Mouse (Mus musculus): ENCODE data around the gene Hsd11b1. TPM values are rescaled to one million over a fixed set of nuclear protein-coding genes. Genes with fewer than 3 reads are reported as not detected.

Gene Hsd11b1
- polyA plus RNA-seq, 1 experiment from 2014 or later: 1.3 TPM

DNA sequence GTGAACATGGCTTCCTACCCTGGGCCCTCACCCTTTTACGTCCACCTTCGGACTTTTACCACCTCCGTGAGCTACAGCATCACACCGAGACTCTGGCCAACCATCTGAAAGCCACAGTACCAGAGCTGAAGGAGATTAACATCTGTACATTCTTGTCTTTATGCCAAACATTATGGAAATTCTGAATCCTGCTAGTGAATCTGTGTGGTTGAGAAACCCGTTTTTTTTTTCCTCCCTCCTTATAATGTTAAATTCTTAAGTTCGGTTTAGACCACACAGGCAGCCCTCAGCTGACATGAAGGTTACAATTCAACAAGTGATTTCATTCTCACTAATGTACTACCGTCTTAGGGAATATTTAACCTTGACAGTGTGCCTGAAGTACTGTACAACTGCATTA, 28.9 kb downstream of the Hsd11b1 start:
- H3K9me3 ChIP-seq: no peaks in the 10 kb centered on the region
- no peak overlapping the region for H3K4me2 ChIP-seq (replicated peaks)
- no peaks in the 10 kb centered on the region for H3K36me3 ChIP-seq
- H3K4me1 ChIP-seq: 0 out of 2 replicates have a peak, but pooled peaks cover 5% of the 10 kb centered on the region
- WGBS: 64% methylated on average over 7 of the region's 7 CpGs
- H3K9ac ChIP-seq: no peak overlapping the region
- no peaks in the 10 kb centered on the region for H3K27me3 ChIP-seq
- no peak overlapping the region for H3K4me3 ChIP-seq
- peak; percentile 57; the same call in 1 of the 2 replicates for ATAC-seq (ENCODE audit: low FRiP score, low read depth)
- H3K27ac ChIP-seq: no peak overlapping the region

DNA sequence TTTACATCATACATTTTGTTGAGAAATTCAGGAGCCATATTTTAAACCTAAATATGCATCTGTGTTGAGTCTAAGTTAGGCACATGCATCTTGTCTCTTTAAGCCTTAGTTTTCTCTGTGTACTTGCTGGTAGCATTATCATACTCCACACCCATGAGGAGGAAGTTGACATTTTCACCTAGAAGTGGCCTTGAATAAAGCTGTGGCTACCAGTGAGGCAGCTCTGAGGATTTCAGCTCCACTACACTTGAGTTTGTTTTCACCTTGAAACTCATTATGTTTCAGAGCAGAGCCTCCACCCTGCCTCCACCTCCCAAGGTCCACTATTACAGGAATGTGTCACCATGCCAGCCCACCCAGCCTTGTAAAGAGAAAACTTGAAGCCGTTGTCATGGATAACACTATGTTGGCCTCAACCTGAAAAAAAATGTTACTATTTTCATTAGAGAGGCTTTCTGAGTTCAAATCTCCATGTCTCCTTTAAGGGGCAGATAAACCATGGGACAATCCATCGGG, 29.7 kb downstream of the Hsd11b1 start:
- Histone ChIP-seq H3K9me3 (no peaks in the 10 kb centered on the region), H3K27me3 (no peaks in the 10 kb centered on the region), H3K4me2 (replicated peaks) (no peak overlapping the region), H3K9ac (no peak overlapping the region), H3K4me1 (0 out of 2 replicates have a peak, but pooled peaks cover 5% of the 10 kb centered on the region), H3K27ac (no peak overlapping the region), H3K4me3 (no peak overlapping the region), H3K36me3 (no peaks in the 10 kb centered on the region)
- no peak for ATAC-seq (ENCODE audit: low FRiP score, low read depth)
- 87% methylated on average over 2 of the region's 2 CpGs for WGBS

DNA sequence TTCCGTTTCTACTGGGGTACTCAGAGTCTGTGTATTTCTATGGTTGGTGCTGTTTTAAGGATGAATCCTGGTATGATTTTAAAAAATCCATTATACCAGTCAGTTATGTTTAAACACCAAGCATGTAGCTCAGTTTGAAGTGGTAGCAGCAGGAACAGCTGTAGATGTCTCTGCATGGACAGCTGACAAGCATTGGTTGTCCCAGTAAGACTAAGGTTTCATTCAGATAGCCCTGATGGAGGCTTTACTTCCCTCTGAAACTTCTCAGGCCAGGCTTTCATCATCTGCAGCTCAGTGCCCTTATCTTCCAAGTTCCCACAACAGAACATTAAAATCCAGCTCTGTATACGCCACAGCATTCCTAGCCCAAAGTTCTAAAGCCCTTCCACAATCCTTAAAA, 31.1 kb downstream of the Hsd11b1 start:
- H3K9me3 ChIP-seq: no peaks in the 10 kb centered on the region
- 76% methylated on average over 2 of the region's 2 CpGs for WGBS
- H3K4me1 ChIP-seq: 0 out of 2 replicates have a peak, but pooled peaks cover 5% of the 10 kb centered on the region
- no peak overlapping the region for H3K27ac ChIP-seq
- no peak overlapping the region for H3K4me3 ChIP-seq
- ATAC-seq (ENCODE audit: low FRiP score, low read depth): no peak
- no peaks in the 10 kb centered on the region for H3K27me3 ChIP-seq
- no peak overlapping the region for H3K9ac ChIP-seq
- H3K36me3 ChIP-seq: no peaks in the 10 kb centered on the region
- no peak overlapping the region for H3K4me2 ChIP-seq (replicated peaks)

DNA sequence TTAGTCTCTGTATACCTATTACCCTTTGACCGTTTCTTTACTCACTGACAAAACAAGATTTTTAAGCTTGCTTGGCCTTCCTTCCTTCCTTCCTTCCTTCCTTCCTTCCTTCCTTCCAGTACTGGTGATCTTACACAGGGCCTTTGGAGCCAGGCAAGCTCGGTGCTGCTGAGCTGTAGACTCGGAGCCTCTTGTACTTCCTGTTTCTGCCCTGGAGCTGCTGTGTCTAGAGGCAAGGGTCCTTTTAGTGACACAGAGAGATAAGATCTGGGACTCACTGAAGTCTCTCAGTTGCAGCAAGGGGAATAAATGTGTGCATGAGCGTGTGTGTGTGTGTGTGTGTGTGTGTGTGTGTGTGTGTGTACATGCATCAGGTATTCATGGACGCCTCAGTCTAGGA, 32.9 kb downstream of the Hsd11b1 start:
- ATAC-seq (ENCODE audit: low FRiP score, low read depth): no peak
- 65% methylated on average over 5 of the region's 5 CpGs for WGBS
- H3K4me3 ChIP-seq: no peak overlapping the region

DNA sequence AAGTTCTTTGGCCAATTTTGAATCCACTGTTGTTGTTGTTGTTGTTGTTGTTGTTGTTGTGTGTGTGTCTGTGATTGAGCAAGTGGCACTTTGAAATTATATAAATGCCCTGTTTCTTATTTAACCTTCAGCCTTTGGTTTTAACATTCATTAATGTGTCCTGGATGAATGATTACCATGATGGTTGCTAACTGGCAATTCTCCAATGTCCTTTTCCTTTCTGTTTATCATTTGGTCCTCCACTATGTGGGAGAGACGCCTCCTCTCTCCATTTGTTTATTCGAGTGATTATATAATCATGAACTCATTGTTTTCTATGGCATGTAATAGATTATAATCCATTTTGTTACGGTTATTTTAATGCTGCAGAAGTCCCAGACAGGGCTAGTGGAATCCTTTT, 33.3 kb downstream of the Hsd11b1 start:
- H3K9me3 ChIP-seq: no peaks in the 10 kb centered on the region
- ATAC-seq (ENCODE audit: low FRiP score, low read depth): no peak
- 75% methylated on average over 3 of the region's 3 CpGs for WGBS

More for the DNA sequence above, 32.9 kb downstream of the Hsd11b1 start:
- H3K4me2 ChIP-seq (replicated peaks): no peak overlapping the region
- H3K36me3 ChIP-seq: no peaks in the 10 kb centered on the region
- no peaks in the 10 kb centered on the region for H3K27me3 ChIP-seq
- H3K27ac ChIP-seq: no peak overlapping the region
- peaks cover 16% of the 10 kb centered on the region for H3K4me1 ChIP-seq
- H3K9me3 ChIP-seq: no peaks in the 10 kb centered on the region
- no peak overlapping the region for H3K9ac ChIP-seq

DNA sequence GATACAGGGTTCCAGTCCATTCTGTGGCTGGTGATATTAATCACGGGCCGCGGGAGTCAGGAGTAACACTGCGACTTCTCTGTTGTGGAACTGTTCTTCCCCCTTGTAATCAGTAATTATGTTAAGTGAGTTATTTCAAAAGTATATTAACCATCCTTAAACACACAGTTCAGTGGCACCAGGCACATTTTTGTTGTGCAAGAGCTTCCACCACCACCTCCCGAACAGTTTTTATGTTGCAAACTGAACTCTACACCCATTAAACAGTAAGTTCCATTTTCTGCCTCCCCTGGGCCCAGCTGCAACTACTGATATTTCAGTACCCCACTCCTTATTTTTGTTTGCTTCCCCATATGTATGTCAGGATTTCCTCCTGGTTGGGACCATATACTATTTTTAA, 34.3 kb downstream of the Hsd11b1 start:
- 87% methylated on average over 5 of the region's 5 CpGs for WGBS
- ATAC-seq (ENCODE audit: low FRiP score, low read depth): no peak
- Histone ChIP-seq H3K4me3 (no peak overlapping the region), H3K27ac (no peak overlapping the region), H3K4me2 (replicated peaks) (no peak overlapping the region), H3K27me3 (no peaks in the 10 kb centered on the region), H3K36me3 (no peaks in the 10 kb centered on the region), H3K4me1 (peaks cover 12% of the 10 kb centered on the region), H3K9me3 (no peaks in the 10 kb centered on the region), H3K9ac (no peak overlapping the region)

More for the DNA sequence above, 33.3 kb downstream of the Hsd11b1 start:
- Histone ChIP-seq H3K27ac (no peak overlapping the region), H3K4me3 (no peak overlapping the region), H3K9ac (no peak overlapping the region), H3K27me3 (no peaks in the 10 kb centered on the region), H3K4me1 (peaks cover 16% of the 10 kb centered on the region), H3K36me3 (no peaks in the 10 kb centered on the region), H3K4me2 (replicated peaks) (no peak overlapping the region)

DNA sequence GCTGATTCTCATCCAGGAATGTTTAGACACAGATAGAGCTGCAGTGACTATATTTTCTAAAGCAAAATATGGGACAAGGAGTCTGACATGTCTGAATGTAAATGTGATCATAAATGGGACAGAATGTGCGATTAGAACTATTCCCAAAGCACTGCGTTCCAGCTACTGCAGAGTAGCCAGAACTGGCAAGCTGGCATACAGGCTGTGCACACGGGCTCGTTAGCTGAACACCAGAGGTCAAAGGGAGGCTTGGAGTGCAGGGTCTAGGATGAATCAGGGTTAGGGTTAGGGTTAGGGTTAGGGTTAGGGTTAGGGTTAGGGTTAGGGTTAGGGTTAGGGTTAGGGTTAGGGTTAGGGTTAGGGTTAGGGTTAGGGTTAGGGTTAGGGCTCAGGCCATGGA, 36.3 kb downstream of the Hsd11b1 start:
- Histone ChIP-seq H3K9me3 (no peaks in the 10 kb centered on the region), H3K27ac (peak overlapping the region; percentile 28; the same call in 1 of the 2 replicates)
- 66% methylated on average over 4 of the region's 4 CpGs for WGBS

DNA sequence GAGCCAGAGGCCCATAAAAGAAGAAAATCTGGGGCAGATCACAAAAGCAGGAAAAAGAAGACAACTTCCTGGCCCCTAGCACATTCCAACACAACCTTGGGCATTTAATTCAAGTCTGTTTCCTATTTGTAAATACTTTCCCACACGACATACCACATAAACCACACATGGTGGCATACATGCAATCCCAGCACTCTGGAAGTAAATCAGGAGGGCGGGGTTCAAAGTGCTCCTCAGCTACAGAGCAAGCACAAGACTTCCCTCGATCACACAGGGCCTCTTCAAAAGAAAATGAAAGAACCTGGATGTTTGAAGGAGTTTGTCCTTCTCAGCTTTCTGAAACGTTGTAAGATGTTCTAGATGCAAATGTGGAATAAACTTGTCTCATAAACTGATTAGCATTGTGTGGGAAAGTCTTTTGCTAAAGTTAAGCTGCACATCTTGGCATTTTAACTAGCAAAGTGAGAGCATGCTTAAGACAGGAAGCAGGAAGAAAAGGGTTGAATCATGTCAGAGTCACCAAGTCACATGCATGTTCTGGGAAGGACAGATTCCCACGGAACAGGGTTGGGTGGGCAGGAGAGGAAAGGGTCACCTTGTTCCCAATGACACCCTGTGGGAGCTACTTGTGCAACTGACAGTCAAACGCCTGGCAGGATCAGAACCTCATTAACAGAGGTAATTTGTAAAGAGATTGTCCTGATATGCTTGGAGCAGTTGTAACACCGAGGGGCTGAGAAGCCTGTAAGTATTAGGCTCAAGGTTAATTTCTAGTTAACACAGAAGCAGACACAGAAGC, 37.0 kb downstream of the Hsd11b1 start:
- Histone ChIP-seq H3K27me3 (no peaks in the 10 kb centered on the region), H3K4me3 (no peak overlapping the region), H3K4me1 (peaks cover 11% of the 10 kb centered on the region), H3K9ac (no peak overlapping the region), H3K4me2 (replicated peaks) (no peak overlapping the region), H3K27ac (peak overlapping the region; percentile 28; the same call in 1 of the 2 replicates), H3K36me3 (no peaks in the 10 kb centered on the region), H3K9me3 (no peaks in the 10 kb centered on the region)
- 0 out of 2 replicates have a peak, but pooled peaks have one; percentile 61 for ATAC-seq (ENCODE audit: low FRiP score, low read depth)
- 19% methylated on average over 7 of the region's 7 CpGs for WGBS

More for the DNA sequence above, 36.3 kb downstream of the Hsd11b1 start:
- no peak for ATAC-seq (ENCODE audit: low FRiP score, low read depth)
- Histone ChIP-seq H3K36me3 (no peaks in the 10 kb centered on the region), H3K4me2 (replicated peaks) (no peak overlapping the region), H3K4me3 (no peak overlapping the region), H3K27me3 (no peaks in the 10 kb centered on the region), H3K9ac (no peak overlapping the region), H3K4me1 (peaks cover 11% of the 10 kb centered on the region)

DNA sequence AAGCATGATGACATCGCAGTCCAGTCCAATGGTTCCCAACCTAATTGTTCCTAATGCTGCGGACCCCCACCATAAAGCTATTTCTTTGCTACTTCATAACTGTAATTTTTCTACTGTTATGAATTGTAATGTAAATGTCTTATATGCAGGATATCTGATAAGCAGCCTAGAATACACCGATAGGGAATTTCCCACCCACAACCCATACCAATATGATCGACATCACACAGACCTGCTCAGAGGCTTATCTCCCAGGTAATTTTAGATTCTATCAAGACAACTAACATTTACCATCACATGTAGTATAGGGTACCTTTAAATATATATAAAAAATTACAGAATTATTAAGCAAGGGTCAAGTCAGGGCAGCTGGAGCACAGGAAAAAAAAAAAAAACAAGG, 37.8 kb downstream of the Hsd11b1 start:
- H3K36me3 ChIP-seq: no peaks in the 10 kb centered on the region
- H3K4me3 ChIP-seq: no peak overlapping the region
- no peak for ATAC-seq (ENCODE audit: low FRiP score, low read depth)
- H3K27ac ChIP-seq: no peak overlapping the region
- H3K27me3 ChIP-seq: no peaks in the 10 kb centered on the region
- 87% methylated on average over 4 of the region's 4 CpGs for WGBS
- no peak overlapping the region for H3K9ac ChIP-seq
- no peaks in the 10 kb centered on the region for H3K9me3 ChIP-seq
- peaks cover 11% of the 10 kb centered on the region for H3K4me1 ChIP-seq
- H3K4me2 ChIP-seq (replicated peaks): no peak overlapping the region

DNA sequence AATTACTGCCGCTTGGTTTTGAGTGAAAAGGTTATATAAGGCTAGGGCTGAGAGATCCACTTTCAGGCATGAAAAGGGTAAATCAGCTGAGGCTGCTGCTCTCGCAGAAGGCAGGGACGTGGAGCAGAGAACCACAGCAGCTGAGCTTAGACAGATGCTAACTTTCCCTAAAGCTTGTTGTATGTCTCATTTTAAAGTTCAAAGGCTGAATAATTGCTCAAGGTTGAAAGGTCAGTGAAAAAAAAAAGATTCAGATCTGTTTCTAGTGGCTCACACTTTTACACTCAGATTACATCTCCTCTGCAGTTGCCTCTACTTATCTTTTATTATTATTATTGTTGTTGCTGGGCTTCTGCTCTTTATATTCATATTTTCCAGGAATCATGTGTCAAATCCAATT, 38.3 kb downstream of the Hsd11b1 start:
- H3K27me3 ChIP-seq: no peaks in the 10 kb centered on the region
- H3K4me2 ChIP-seq (replicated peaks): no peak overlapping the region
- H3K9ac ChIP-seq: no peak overlapping the region
- no peak overlapping the region for H3K27ac ChIP-seq
- no peak for ATAC-seq (ENCODE audit: low FRiP score, low read depth)
- 18% methylated on average over 3 of the region's 3 CpGs for WGBS
- no peak overlapping the region for H3K4me3 ChIP-seq
- no peaks in the 10 kb centered on the region for H3K9me3 ChIP-seq
- H3K36me3 ChIP-seq: no peaks in the 10 kb centered on the region
- peaks cover 11% of the 10 kb centered on the region for H3K4me1 ChIP-seq

DNA sequence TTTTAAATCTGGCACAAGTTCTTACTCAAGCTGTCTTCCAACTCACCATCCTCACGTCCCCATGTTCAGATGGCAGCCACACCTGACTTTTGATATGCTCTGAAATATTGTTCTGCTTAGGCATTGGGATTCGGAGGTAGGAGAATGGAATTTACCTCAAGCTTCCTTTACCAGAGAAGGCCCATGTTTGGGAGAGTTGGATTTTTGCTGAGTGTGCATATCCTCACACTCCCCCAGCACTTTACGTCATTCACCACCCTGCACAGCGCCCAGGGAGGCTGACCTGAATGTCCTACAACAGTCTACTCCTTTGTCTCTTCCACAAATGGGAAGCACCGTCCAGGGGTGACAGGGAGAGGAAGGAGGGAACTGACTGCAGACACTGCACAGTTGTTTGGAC, 43.5 kb downstream of the Hsd11b1 start:
- Histone ChIP-seq H3K9ac (no peak overlapping the region), H3K4me1 (no peaks in the 10 kb centered on the region), H3K9me3 (no peaks in the 10 kb centered on the region), H3K27me3 (no peaks in the 10 kb centered on the region), H3K4me2 (replicated peaks) (no peak overlapping the region), H3K27ac (no peak overlapping the region), H3K4me3 (no peak overlapping the region), H3K36me3 (no peaks in the 10 kb centered on the region)
- ATAC-seq (ENCODE audit: low FRiP score, low read depth): no peak
- 78% methylated on average over 5 of the region's 5 CpGs for WGBS

DNA sequence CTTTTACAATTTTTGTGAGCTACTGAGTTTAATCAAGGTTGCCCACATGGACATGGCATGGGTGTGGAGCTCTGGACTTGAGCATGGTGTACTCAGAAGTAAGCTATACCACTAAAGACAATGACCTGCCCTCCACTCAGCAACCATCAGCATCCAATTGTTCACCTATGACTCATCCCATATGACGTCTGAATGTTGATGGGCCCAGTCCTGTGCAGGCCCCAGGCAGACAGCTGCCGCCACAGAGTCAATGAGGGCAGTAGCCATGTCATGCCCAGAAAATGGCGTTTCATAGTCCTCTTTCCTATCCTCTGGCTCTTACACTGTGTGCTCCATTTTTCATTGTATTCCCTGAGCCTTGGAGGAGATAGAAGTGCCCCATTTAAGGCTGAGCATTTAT, 47.9 kb downstream of the Hsd11b1 start:
- Histone ChIP-seq H3K4me3 (no peak overlapping the region), H3K27me3 (no peaks in the 10 kb centered on the region), H3K9me3 (no peaks in the 10 kb centered on the region), H3K9ac (no peak overlapping the region), H3K27ac (no peak overlapping the region), H3K36me3 (no peaks in the 10 kb centered on the region), H3K4me2 (replicated peaks) (no peak overlapping the region), H3K4me1 (no peaks in the 10 kb centered on the region)
- 77% methylated on average over 3 of the region's 3 CpGs for WGBS
- ATAC-seq (ENCODE audit: low FRiP score, low read depth): no peak

Data from limb, embryonic 13.5 days (tissue).